Comparison of ENCODE assay signal across 10 mouse cellular contexts in the genomic region with DNA sequence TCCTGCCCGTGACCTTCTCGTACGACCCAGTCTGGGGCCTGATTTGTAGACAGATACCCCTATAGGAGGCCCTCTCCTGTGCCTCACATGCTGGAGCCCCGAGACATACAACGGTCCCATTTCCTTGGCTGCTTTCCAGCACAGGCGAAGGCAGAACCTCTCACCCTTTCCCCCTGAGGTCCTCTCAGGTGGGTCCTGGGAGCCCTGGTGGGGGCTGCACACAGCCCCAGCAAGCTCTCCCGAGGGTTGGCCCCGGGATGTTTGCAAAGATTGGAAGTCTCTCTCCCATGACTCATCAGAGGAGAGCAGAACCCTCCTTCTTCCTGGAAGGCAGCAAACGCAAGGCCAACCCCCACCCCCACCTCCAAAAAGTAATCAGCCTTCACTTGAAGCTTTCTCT. TPM values are rescaled to one million over a fixed set of nuclear protein-coding genes. Genes with fewer than 3 reads are reported as not detected.
A peak's percentile ranks its signal among the peaks of the same experiment; 100 is the strongest.
DNase-seq lines count a peak whose midpoint lies in the region; ATAC-seq and TF ChIP-seq lines count a peak whose summit lies in the region.
"Had no signal": no experiment of that assay in that cellular context is flagged by ENCODE, and none has a peak within 500 bp of the region (broad histone marks: within the 10 kb centered on the region; RNA-seq: fewer than 3 reads in every experiment).

No protein-coding gene starts in this region.

- H3K4me3 ChIP-seq in cerebellum, adult 2 months (replicated peaks; ENCODE audit: insufficient read depth, low read depth, low read length) = no peak overlapping the region
- H3K4me3 ChIP-seq in lung, embryonic 16.5 days (ENCODE audit: low read length) = no peak overlapping the region
- no peak overlapping the region for H3K4me3 ChIP-seq in embryonic fibroblast, embryonic 13.5 days (ENCODE audit: insufficient read depth, low read length)
- H3K4me3 ChIP-seq in small intestine, adult 2 months (ENCODE audit: low read depth, low read length) = no peak overlapping the region
- H3K4me3 ChIP-seq: limb, embryonic 13.5 days had no signal

- TF ChIP-seq POLR2A in cerebellum, adult 2 months (IDR thresholded peaks at IDR 0.05; ENCODE audit: borderline replicate concordance, insufficient read depth, low read length) = no peak
- peak; percentile 24; the same call in 1 of the 2 replicates for TF ChIP-seq POLR2A in embryonic fibroblast, embryonic 13.5 days (IDR thresholded peaks at IDR 0.05; ENCODE audit: low read depth, low read length)
- no peak for TF ChIP-seq POLR2A in small intestine, adult 2 months (IDR thresholded peaks at IDR 0.05; ENCODE audit: low read depth, low read length)

- peaks cover 33% of the 10 kb centered on the region for H3K4me1 ChIP-seq in cerebellum, adult 2 months (ENCODE audit: control insufficient read depth, insufficient read depth, low read length)
- H3K4me1 ChIP-seq in lung, embryonic 16.5 days (replicated peaks; ENCODE audit: control insufficient read depth, insufficient read depth, low read length) = peaks cover 16% of the 10 kb centered on the region
- peaks cover 9% of the 10 kb centered on the region for H3K4me1 ChIP-seq in embryonic fibroblast, embryonic 13.5 days (ENCODE audit: control insufficient read depth, insufficient read depth, low read length)
- H3K4me1 ChIP-seq in small intestine, adult 2 months (ENCODE audit: control insufficient read depth, insufficient read depth, insufficient read length, low read length) = peaks cover 26% of the 10 kb centered on the region

- peaks cover 4% of the 10 kb centered on the region; the same call in 1 of the 2 replicates for H3K9me3 ChIP-seq in lung, embryonic 16.5 days (ENCODE audit: control insufficient read depth, low read length)
- H3K9me3 ChIP-seq: limb, embryonic 13.5 days had no signal

- peak overlapping the region; percentile 42; the same call in 1 of the 2 replicates for H3K9ac ChIP-seq in lung, embryonic 16.5 days (ENCODE audit: low read length)
- H3K9ac ChIP-seq: limb, embryonic 13.5 days had no signal

- peak; percentile 16; the same call in 1 of the 2 replicates for ATAC-seq in lung, embryonic 16.5 days (ENCODE audit: low read depth)

- peak overlapping the region; percentile 8; the same call in 1 of the 2 replicates for H3K4me2 ChIP-seq in lung, embryonic 16.5 days (ENCODE audit: low read depth, low read length)
- H3K4me2 ChIP-seq: limb, embryonic 13.5 days had no signal

- no peaks in the 10 kb centered on the region for H3K27me3 ChIP-seq in cerebellum, adult 2 months (ENCODE audit: control insufficient read depth, insufficient read depth, low read length)
- H3K27me3 ChIP-seq in lung, embryonic 16.5 days (ENCODE audit: control insufficient read depth, insufficient read depth, low read depth, low read length) = no peaks in the 10 kb centered on the region
- no peaks in the 10 kb centered on the region for H3K27me3 ChIP-seq in small intestine, adult 2 months (ENCODE audit: control insufficient read depth, insufficient read depth, low read length)
- H3K27me3 ChIP-seq: CH12.LX; limb, embryonic 13.5 days had no signal

- TF ChIP-seq CTCF in cerebellum, adult 2 months (IDR thresholded peaks at IDR 0.05; ENCODE audit: borderline replicate concordance, insufficient read depth, low read depth, low read length) = no peak
- no peak for TF ChIP-seq CTCF in embryonic fibroblast, embryonic 13.5 days (IDR thresholded peaks at IDR 0.05; ENCODE audit: borderline replicate concordance, insufficient read depth, low read length)
- TF ChIP-seq CTCF in small intestine, adult 2 months (IDR thresholded peaks at IDR 0.05; ENCODE audit: extremely low read depth, insufficient read length, insufficient replicate concordance, low read depth, low read length) = no peak

- DNase-seq in cerebellum, adult 2 months = peak in 1 of 2 experiments; percentile 26
- no peak for DNase-seq in cerebellum, postnatal 10 days
- no peak for DNase-seq in lung, postnatal 4 days
- DNase-seq in testis, postnatal 14 days (ENCODE audit: low spot score) = no peak
- DNase-seq in layer of hippocampus, postnatal 36 days = no peak

- H3K36me3 ChIP-seq in lung, embryonic 16.5 days (ENCODE audit: control insufficient read depth, insufficient read depth, low read length) = no peaks in the 10 kb centered on the region
- no peaks in the 10 kb centered on the region for H3K36me3 ChIP-seq in small intestine, adult 2 months (ENCODE audit: control insufficient read depth, insufficient read depth, low read length)
- H3K36me3 ChIP-seq: limb, embryonic 13.5 days had no signal

- 50% methylated on average over 9 of the region's 9 CpGs for WGBS in cerebellum, adult 2 months
- WGBS in lung, embryonic 16.5 days = 23% methylated on average over 9 of the region's 9 CpGs
- 13% methylated on average over 9 of the region's 9 CpGs for WGBS in small intestine, adult 2 months

- H3K27ac ChIP-seq in cerebellum, adult 2 months (ENCODE audit: insufficient read depth, low read length) = peak overlapping the region; percentile 36; the same call in 1 of the 2 replicates
- H3K27ac ChIP-seq in lung, embryonic 16.5 days (ENCODE audit: low read length) = no peak overlapping the region
- peak overlapping the region; percentile 80 for H3K27ac ChIP-seq in embryonic fibroblast, embryonic 13.5 days (ENCODE audit: insufficient read depth, low read length)
- peak overlapping the region; percentile 46 for H3K27ac ChIP-seq in small intestine, adult 2 months (ENCODE audit: insufficient read depth, low read depth, low read length)
- H3K27ac ChIP-seq: limb, embryonic 13.5 days had no signal

RNA-seq across cellular contexts. Expression of gene Atp2a2, which starts 9.4 kb away (rescaled TPM):
- polyA plus RNA-seq in cerebellum, adult 2 months (2012; rRNA removed) = 422 and 482 TPM in 2 replicates
- polyA plus RNA-seq in lung, embryonic 16.5 days (2015; fragmentation: Nextera tagmentation; extraction: Ambion mirVana) = 28.8 TPM in 2 replicates
- 176 and 187 TPM in 2 replicates for polyA plus RNA-seq in embryonic fibroblast, embryonic 13.5 days (2011; ENCODE audit: insufficient read length, low read depth, missing spikeins)
- 47.2 and 60.1 TPM in 2 replicates for polyA plus RNA-seq in small intestine, adult 2 months (2012; rRNA removed)
- total RNA-seq in layer of hippocampus, postnatal 36 days (2021) = 100 to 1,000 TPM; 639 to 686 TPM
